Comparison of ENCODE assay signal across 20 mouse cellular contexts in the genomic region with DNA sequence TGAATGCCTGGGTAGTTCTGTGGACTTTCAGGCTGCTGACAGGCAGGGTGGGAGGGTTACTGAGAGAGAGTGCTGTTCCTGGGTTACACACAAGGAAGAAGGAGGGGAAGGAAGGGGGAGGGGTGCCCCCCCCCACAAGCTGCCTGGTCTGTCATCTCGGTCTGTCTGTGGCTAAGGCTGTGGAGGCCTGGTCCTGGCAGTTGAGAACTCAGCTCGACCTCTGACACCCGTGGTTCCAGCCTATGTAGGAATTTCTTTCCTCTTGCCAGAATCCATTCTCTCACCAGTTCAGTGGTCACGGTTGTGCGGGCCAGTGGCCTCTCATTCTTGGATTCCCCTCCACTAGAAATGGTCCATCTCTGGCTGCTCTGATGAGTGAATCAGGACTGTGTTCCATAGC. TPM values are rescaled to one million over a fixed set of nuclear protein-coding genes. Genes with fewer than 3 reads are reported as not detected.
DNase-seq lines count a peak whose midpoint lies in the region; ATAC-seq and TF ChIP-seq lines count a peak whose summit lies in the region.
"Had no signal": no experiment of that assay in that cellular context is flagged by ENCODE, and none has a peak within 500 bp of the region (broad histone marks: within the 10 kb centered on the region; RNA-seq: fewer than 3 reads in every experiment).

No protein-coding gene starts in this region.

- peaks cover 2% of the 10 kb centered on the region for H3K27me3 ChIP-seq in megakaryocyte, embryonic 14.5 days (replicated peaks)
- H3K27me3 ChIP-seq in forebrain, postnatal 0 days (ENCODE audit: insufficient read depth, low read length) = no peaks in the 10 kb centered on the region
- H3K27me3 ChIP-seq: forebrain, embryonic 13.5 days; hindbrain, embryonic 15.5 days; neural tube, embryonic 13.5 days had no signal

- DNase-seq in kidney, adult 18-20 months = peak; percentile 28
- DNase-seq in kidney, postnatal 10 days = peak; percentile 57
- DNase-seq in forebrain, postnatal 0 days = no peak
- DNase-seq in cerebellum, adult 18-20 months = no peak
- no peak for DNase-seq in right cerebral cortex, adult 2 months (ENCODE audit: low spot score in 2 of 2)
- DNase-seq in ovary, postnatal 36 days (ENCODE audit: low spot score) = no peak
- DNase-seq: adrenal gland, adult 2 months; cerebellum, adult 11 months; heart, postnatal 36 days; left cerebral cortex, postnatal 4 days; lung, adult 18-20 months; right cerebral cortex, postnatal 4 days had no signal

- no peak for TF ChIP-seq CTCF in forebrain, postnatal 0 days (IDR thresholded peaks at IDR 0.05; ENCODE audit: low read depth)

- H3K4me2 ChIP-seq in forebrain, postnatal 0 days (ENCODE audit: low read depth) = no peak overlapping the region
- H3K4me2 ChIP-seq: forebrain, embryonic 13.5 days; heart, embryonic 11.5 days; hindbrain, embryonic 15.5 days; neural tube, embryonic 13.5 days had no signal

- peak overlapping the region; percentile 23 for H3K4me3 ChIP-seq in megakaryocyte, embryonic 14.5 days (replicated peaks)
- H3K4me3 ChIP-seq in forebrain, postnatal 0 days (ENCODE audit: low read depth, low read length) = no peak overlapping the region
- H3K4me3 ChIP-seq: forebrain, embryonic 13.5 days; hindbrain, embryonic 15.5 days; midbrain, embryonic 10.5 days; neural tube, embryonic 13.5 days had no signal

- H3K27ac ChIP-seq in forebrain, postnatal 0 days (ENCODE audit: low read depth, low read length) = no peak overlapping the region
- H3K27ac ChIP-seq: forebrain, embryonic 13.5 days; hindbrain, embryonic 15.5 days; midbrain, embryonic 10.5 days; neural tube, embryonic 13.5 days had no signal

- ATAC-seq in megakaryocyte, adult 5-6 weeks (ENCODE audit: poor library complexity, severe bottlenecking) = no peak
- ATAC-seq in forebrain, postnatal 0 days = no peak
- ATAC-seq: forebrain, embryonic 13.5 days; intestine, embryonic 16.5 days had no signal

- WGBS in forebrain, postnatal 0 days = 73% methylated on average over 5 of the region's 5 CpGs

- no peak overlapping the region for H3K9ac ChIP-seq in forebrain, postnatal 0 days
- H3K9ac ChIP-seq: forebrain, embryonic 13.5 days; hindbrain, embryonic 15.5 days; neural tube, embryonic 13.5 days had no signal

- H3K9me3 ChIP-seq in megakaryocyte, embryonic 14.5 days = no peaks in the 10 kb centered on the region
- no peaks in the 10 kb centered on the region for H3K9me3 ChIP-seq in forebrain, postnatal 0 days (ENCODE audit: low read length)
- H3K9me3 ChIP-seq: forebrain, embryonic 13.5 days; hindbrain, embryonic 15.5 days; midbrain, embryonic 10.5 days; neural tube, embryonic 13.5 days had no signal

- no peaks in the 10 kb centered on the region for H3K36me3 ChIP-seq in megakaryocyte, embryonic 14.5 days (replicated peaks; ENCODE audit: low read length)
- no peaks in the 10 kb centered on the region for H3K36me3 ChIP-seq in forebrain, postnatal 0 days (ENCODE audit: insufficient read depth)
- H3K36me3 ChIP-seq: hindbrain, embryonic 15.5 days; midbrain, embryonic 10.5 days; neural tube, embryonic 13.5 days had no signal

- peaks cover 14% of the 10 kb centered on the region for H3K4me1 ChIP-seq in megakaryocyte, embryonic 14.5 days
- H3K4me1 ChIP-seq in forebrain, postnatal 0 days (ENCODE audit: insufficient read depth) = no peaks in the 10 kb centered on the region
- H3K4me1 ChIP-seq: forebrain, embryonic 13.5 days; hindbrain, embryonic 15.5 days; midbrain, embryonic 10.5 days; neural tube, embryonic 13.5 days had no signal

RNA-seq across cellular contexts. Expression of gene Appbp2, which starts 29.7 kb away (rescaled TPM):
- 1.4 and 2.7 TPM in 2 replicates for polyA plus RNA-seq in megakaryocyte, embryonic 14.5 days (2012; ENCODE audit: insufficient read depth, low replicate concordance)
- total RNA-seq in megakaryocyte, adult 5-6 weeks (2015) = 31.3 and 32.5 TPM in 2 replicates
- total RNA-seq in megakaryocyte, adult 5-6 weeks (2017) = 20.7 and 25.5 TPM in 2 replicates
- total RNA-seq in forebrain, postnatal 0 days (2014; rRNA removed) = 50.2 and 67.8 TPM in 2 replicates
- polyA plus RNA-seq in forebrain, postnatal 0 days (2015; fragmentation: Nextera tagmentation; extraction: Ambion mirVana) = 26.8 and 41.9 TPM in 2 replicates

RNA-seq across cellular contexts. Expression of gene Ppm1d, which starts 46.4 kb away (rescaled TPM):
- 5.2 and 5.9 TPM in 2 replicates for polyA plus RNA-seq in megakaryocyte, embryonic 14.5 days (2012; ENCODE audit: insufficient read depth, low replicate concordance)
- total RNA-seq in megakaryocyte, adult 5-6 weeks (2015) = 27.5 and 30.6 TPM in 2 replicates
- total RNA-seq in megakaryocyte, adult 5-6 weeks (2017) = 13.2 and 14.0 TPM in 2 replicates
- total RNA-seq in forebrain, postnatal 0 days (2014; rRNA removed) = 18.5 and 31.6 TPM in 2 replicates
- polyA plus RNA-seq in forebrain, postnatal 0 days (2015; fragmentation: Nextera tagmentation; extraction: Ambion mirVana) = 16.3 and 16.6 TPM in 2 replicates

Comparison
In these comparisons a context has a peak if more than half of its experiments do, and no peak if none do; other contexts are left out.
1. DNase-seq: peak in kidney, adult 18-20 months (single experiment) and kidney, postnatal 10 days (single experiment); none in forebrain, postnatal 0 days (single experiment), cerebellum, adult 18-20 months (0 of 2), right cerebral cortex, adult 2 months (0 of 2) and ovary, postnatal 36 days (single experiment).